Comparison of ENCODE assay signal across 19 mouse cellular contexts in the genomic region with DNA sequence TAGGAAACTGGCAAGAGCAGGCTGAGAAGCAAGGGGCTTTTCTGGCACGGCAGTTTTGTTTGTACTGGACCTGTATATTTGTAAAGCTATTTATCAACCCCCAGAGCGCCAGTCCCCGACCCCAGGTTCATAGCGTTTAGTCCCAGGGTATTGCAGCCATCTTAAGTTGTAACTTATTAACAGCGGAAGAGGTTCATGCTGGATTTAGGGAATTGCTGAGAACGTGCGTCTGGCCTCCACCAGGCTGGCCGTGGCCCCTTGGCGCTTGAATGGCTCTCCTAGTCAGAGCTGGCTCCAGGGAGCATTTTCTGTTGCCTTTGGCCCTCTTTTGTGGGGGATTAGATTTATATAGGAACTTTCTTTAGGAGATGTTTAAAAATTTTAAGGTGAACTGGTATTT. TPM values are rescaled to one million over a fixed set of nuclear protein-coding genes. Genes with fewer than 3 reads are reported as not detected.
A peak's percentile ranks its signal among the peaks of the same experiment; 100 is the strongest.
DNase-seq lines count a peak whose midpoint lies in the region; ATAC-seq and TF ChIP-seq lines count a peak whose summit lies in the region.
"Had no signal": no experiment of that assay in that cellular context is flagged by ENCODE, and none has a peak within 500 bp of the region (broad histone marks: within the 10 kb centered on the region; RNA-seq: fewer than 3 reads in every experiment).

No protein-coding gene starts in this region.

- no peak for ATAC-seq in midbrain, embryonic 11.5 days (ENCODE audit: low FRiP score)
- no peak for ATAC-seq in midbrain, postnatal 0 days (ENCODE audit: low FRiP score)
- no peak for ATAC-seq in kidney, postnatal 0 days (replicated peaks; ENCODE audit: low FRiP score, low read depth)
- ATAC-seq: activated CD4-positive, CD25-positive, alpha-beta regulatory T cell, adult 4 months; forebrain, embryonic 15.5 days; Patski had no signal

- H3K4me1 ChIP-seq in midbrain, embryonic 11.5 days (ENCODE audit: control insufficient read depth, insufficient read depth, low read length) = no peaks in the 10 kb centered on the region
- H3K4me1 ChIP-seq in midbrain, postnatal 0 days (ENCODE audit: insufficient read depth, low read length) = no peaks in the 10 kb centered on the region
- H3K4me1 ChIP-seq in kidney, postnatal 0 days (replicated peaks; ENCODE audit: insufficient read depth, low read length) = no peaks in the 10 kb centered on the region
- H3K4me1 ChIP-seq: forebrain, embryonic 15.5 days; hindbrain, embryonic 12.5 days had no signal

- peak; percentile 83 for DNase-seq in midbrain, embryonic 11.5 days (ENCODE audit: low spot score, missing footprints)
- no peak for DNase-seq in midbrain, postnatal 0 days (ENCODE audit: low spot score)
- DNase-seq in kidney, postnatal 0 days (ENCODE audit: low spot score) = peak; percentile 33
- DNase-seq in kidney, postnatal 36 days = peak; percentile 65 to 69
- DNase-seq in adrenal gland, adult 2 months = no peak
- no peak for DNase-seq in thymus, adult 18-20 months
- no peak for DNase-seq in gastrocnemius, postnatal 4 days (ENCODE audit: low spot score in 2 of 2)
- DNase-seq: adrenal gland, postnatal 25 days; cerebellum, adult 2 months; cerebellum, postnatal 10 days; heart, adult 18-20 months; heart, postnatal 10 days; heart, postnatal 4 days had no signal

- no peaks in the 10 kb centered on the region for H3K9me3 ChIP-seq in midbrain, embryonic 11.5 days (ENCODE audit: control insufficient read depth, low read length)
- H3K9me3 ChIP-seq in midbrain, postnatal 0 days (ENCODE audit: low read length) = no peaks in the 10 kb centered on the region
- H3K9me3 ChIP-seq in kidney, postnatal 0 days (replicated peaks; ENCODE audit: low read length) = no peaks in the 10 kb centered on the region
- H3K9me3 ChIP-seq: embryonic facial prominence, embryonic 10.5 days; forebrain, embryonic 15.5 days; heart, embryonic 10.5 days; hindbrain, embryonic 12.5 days had no signal

- H3K4me2 ChIP-seq in midbrain, embryonic 11.5 days = no peak overlapping the region
- no peak overlapping the region for H3K4me2 ChIP-seq in midbrain, postnatal 0 days (ENCODE audit: low read depth, low read length, poor library complexity, severe bottlenecking)
- H3K4me2 ChIP-seq in kidney, postnatal 0 days (ENCODE audit: low read length) = no peak overlapping the region
- H3K4me2 ChIP-seq: forebrain, embryonic 15.5 days; hindbrain, embryonic 12.5 days had no signal

- H3K36me3 ChIP-seq in midbrain, embryonic 11.5 days (ENCODE audit: control insufficient read depth, insufficient read depth, low read length) = peaks cover 13% of the 10 kb centered on the region
- peaks cover 9% of the 10 kb centered on the region for H3K36me3 ChIP-seq in midbrain, postnatal 0 days (ENCODE audit: insufficient read depth, low read length)
- 0 out of 2 replicates have a peak, but pooled peaks cover 19% of the 10 kb centered on the region for H3K36me3 ChIP-seq in kidney, postnatal 0 days (ENCODE audit: insufficient read depth, low read length)

- 85% methylated on average over 9 of the region's 9 CpGs for WGBS in midbrain, embryonic 11.5 days
- 75% methylated on average over 9 of the region's 9 CpGs for WGBS in midbrain, postnatal 0 days
- WGBS in kidney, postnatal 0 days = 39% methylated on average over 9 of the region's 9 CpGs

- no peak overlapping the region for H3K9ac ChIP-seq in midbrain, embryonic 11.5 days (ENCODE audit: low read length)
- no peak overlapping the region for H3K9ac ChIP-seq in midbrain, postnatal 0 days (replicated peaks; ENCODE audit: low read length, poor library complexity, severe bottlenecking)
- H3K9ac ChIP-seq in kidney, postnatal 0 days (ENCODE audit: low read depth, low read length) = no peak overlapping the region
- H3K9ac ChIP-seq: forebrain, embryonic 15.5 days; hindbrain, embryonic 12.5 days had no signal

- no peak overlapping the region for H3K27ac ChIP-seq in midbrain, embryonic 11.5 days (ENCODE audit: low read depth, low read length)
- H3K27ac ChIP-seq in midbrain, postnatal 0 days (ENCODE audit: low read depth, low read length) = no peak overlapping the region
- H3K27ac ChIP-seq in kidney, postnatal 0 days = no peak overlapping the region
- H3K27ac ChIP-seq: embryonic facial prominence, embryonic 10.5 days; forebrain, embryonic 15.5 days; heart, embryonic 10.5 days; hindbrain, embryonic 12.5 days had no signal

- TF ChIP-seq CTCF in midbrain, postnatal 0 days (IDR thresholded peaks at IDR 0.05) = no peak
- no peak for TF ChIP-seq CTCF in kidney, postnatal 0 days (IDR thresholded peaks at IDR 0.05; ENCODE audit: low read depth)

- no peak overlapping the region for H3K4me3 ChIP-seq in midbrain, embryonic 11.5 days (ENCODE audit: low read depth, low read length)
- H3K4me3 ChIP-seq in midbrain, postnatal 0 days (ENCODE audit: low read depth, low read length) = no peak overlapping the region
- H3K4me3 ChIP-seq in kidney, postnatal 0 days (replicated peaks; ENCODE audit: low read depth, low read length) = no peak overlapping the region
- H3K4me3 ChIP-seq: embryonic facial prominence, embryonic 10.5 days; forebrain, embryonic 15.5 days; heart, embryonic 10.5 days; hindbrain, embryonic 12.5 days had no signal

- H3K27me3 ChIP-seq in midbrain, embryonic 11.5 days (ENCODE audit: control insufficient read depth, insufficient read depth, low read length) = no peaks in the 10 kb centered on the region
- H3K27me3 ChIP-seq in midbrain, postnatal 0 days (ENCODE audit: insufficient read depth, low read length) = no peaks in the 10 kb centered on the region
- no peaks in the 10 kb centered on the region for H3K27me3 ChIP-seq in kidney, postnatal 0 days (ENCODE audit: insufficient read depth, low read length)
- H3K27me3 ChIP-seq: forebrain, embryonic 15.5 days; Patski had no signal

RNA-seq across cellular contexts. Expression of gene Fgfr3, which starts 14.8 kb away (rescaled TPM):
- 61.8 and 68.0 TPM in 2 replicates for polyA plus RNA-seq in midbrain, embryonic 11.5 days (2014; fragmentation: Nextera tagmentation; extraction: Ambion mirVana)
- total RNA-seq in midbrain, postnatal 0 days (2014; rRNA removed) = 71.3 and 81.6 TPM in 2 replicates
- 24.5 and 28.1 TPM in 2 replicates for polyA plus RNA-seq in midbrain, postnatal 0 days (2015; fragmentation: Nextera tagmentation; extraction: Ambion mirVana)
- 14.4 and 15.0 TPM in 2 replicates for polyA plus RNA-seq in kidney, postnatal 0 days (2015; fragmentation: Nextera tagmentation; extraction: Ambion mirVana)
- 1 to 10 TPM; 2.2 to 3.6 TPM for total RNA-seq in adrenal gland, adult 2 months (2021)
- 3.7 and 5.2 TPM in 2 replicates for polyA plus RNA-seq in adrenal gland, adult 2 months (2012; rRNA removed)
- 1 to 10 TPM; 2.2 to 2.6 TPM for total RNA-seq in gastrocnemius, postnatal 4 days (2021)

RNA-seq across cellular contexts. Expression of gene Letm1, which starts 46.4 kb away (rescaled TPM):
- 38.0 and 49.3 TPM in 2 replicates for polyA plus RNA-seq in midbrain, embryonic 11.5 days (2014; fragmentation: Nextera tagmentation; extraction: Ambion mirVana)
- 44.1 and 61.7 TPM in 2 replicates for total RNA-seq in midbrain, postnatal 0 days (2014; rRNA removed)
- polyA plus RNA-seq in midbrain, postnatal 0 days (2015; fragmentation: Nextera tagmentation; extraction: Ambion mirVana) = 78.2 and 83.4 TPM in 2 replicates
- polyA plus RNA-seq in kidney, postnatal 0 days (2015; fragmentation: Nextera tagmentation; extraction: Ambion mirVana) = 53.4 and 58.3 TPM in 2 replicates
- 100 to 1,000 TPM; 125 to 156 TPM for total RNA-seq in adrenal gland, adult 2 months (2021)
- 116 and 149 TPM in 2 replicates for polyA plus RNA-seq in adrenal gland, adult 2 months (2012; rRNA removed)
- 10 to 100 TPM; 43.7 to 51.3 TPM for total RNA-seq in gastrocnemius, postnatal 4 days (2021)

Comparison
In these comparisons a context has a peak if more than half of its experiments do, and no peak if none do; other contexts are left out.
1. DNase-seq: peak in midbrain, embryonic 11.5 days (single experiment), kidney, postnatal 0 days (single experiment) and kidney, postnatal 36 days (2 of 2); none in midbrain, postnatal 0 days (single experiment), adrenal gland, adult 2 months (single experiment), thymus, adult 18-20 months (0 of 2) and gastrocnemius, postnatal 4 days (0 of 2).